Mouse (Mus musculus): ENCODE results near the gene Slc38a6. TPM values are rescaled to one million over a fixed set of nuclear protein-coding genes. Genes with fewer than 3 reads are reported as not detected.

Gene Slc38a6
- polyA plus RNA-seq, 1 experiment from 2014 or later: 15.3 TPM

DNA sequence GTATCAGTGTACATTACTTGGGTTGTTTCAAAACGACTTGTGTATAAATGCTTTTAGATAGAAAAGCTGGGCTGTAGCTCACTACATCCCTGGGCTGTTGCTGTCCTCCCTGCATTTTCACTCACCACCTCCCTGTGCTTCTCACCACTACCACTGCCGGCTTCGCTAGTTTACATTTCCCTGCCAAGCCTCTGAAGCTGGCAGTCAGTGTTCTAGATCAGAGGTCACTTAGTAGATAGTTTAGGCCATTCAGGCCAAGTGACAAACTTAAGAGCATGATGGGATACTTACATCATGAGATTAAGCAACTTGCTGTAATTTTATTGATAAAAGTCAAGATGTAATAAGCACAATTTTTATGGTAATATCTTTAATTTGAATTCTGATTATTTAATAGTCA, 11.7 kb upstream of the Slc38a6 start:
- Histone ChIP-seq H3K4me1 (replicated peaks) (peaks cover 29% of the 10 kb centered on the region), H3K9ac (replicated peaks) (no peak overlapping the region), H3K4me2 (no peak overlapping the region), H3K36me3 (peaks cover 52% of the 10 kb centered on the region), H3K27me3 (no peaks in the 10 kb centered on the region), H3K9me3 (peaks cover 14% of the 10 kb centered on the region; the same call in 1 of the 2 replicates), H3K27ac (no peak overlapping the region), H3K4me3 (replicated peaks) (no peak overlapping the region)
- WGBS: 90% methylated on average over 3 of the region's 3 CpGs
- no peak for ATAC-seq (ENCODE audit: insufficient number of reproducible peaks, insufficient read depth, low FRiP score, low TSS enrichment, low read depth)

DNA sequence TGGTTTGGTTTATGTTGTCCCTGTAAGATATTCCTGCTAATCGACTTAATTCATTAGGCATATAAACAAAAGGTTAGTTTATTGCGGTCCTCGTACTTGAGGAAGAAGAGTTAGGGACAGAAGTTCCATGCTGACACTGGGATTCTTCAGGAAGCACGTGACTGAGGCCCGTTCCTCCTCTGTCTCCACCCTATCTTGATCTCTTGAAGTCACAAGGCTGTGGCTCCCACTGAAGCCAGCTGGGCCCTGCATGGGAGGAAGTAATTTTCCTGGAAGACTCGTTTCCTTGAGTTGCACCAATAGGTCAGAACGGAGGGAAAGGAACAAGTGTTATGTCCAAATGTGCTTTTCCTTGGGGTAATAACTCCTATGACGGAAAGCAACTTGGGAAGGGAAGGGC, 1.0 kb downstream of the Slc38a6 start:
- Histone ChIP-seq H3K4me3 (replicated peaks) (peak overlapping the region; percentile 68), H3K4me2 (peak overlapping the region; percentile 76), H3K9ac (replicated peaks) (peak overlapping the region; percentile 69; the same call in 1 of the 2 replicates)

GRCm38 (mm10) chr12:73288626-73289025, 2.0 kb downstream of the Slc38a6 start:
- no peaks in the 10 kb centered on the region for H3K9me3 ChIP-seq
- peaks cover 29% of the 10 kb centered on the region for H3K4me1 ChIP-seq (replicated peaks)
- WGBS: 91% methylated on average over 3 of the region's 3 CpGs
- H3K4me3 ChIP-seq (replicated peaks): no peak overlapping the region
- peaks cover 17% of the 10 kb centered on the region for H3K36me3 ChIP-seq
- no peaks in the 10 kb centered on the region for H3K27me3 ChIP-seq
- H3K27ac ChIP-seq: no peak overlapping the region
- H3K4me2 ChIP-seq: no peak overlapping the region
- H3K9ac ChIP-seq (replicated peaks): no peak overlapping the region
- ATAC-seq (ENCODE audit: insufficient number of reproducible peaks, insufficient read depth, low FRiP score, low TSS enrichment, low read depth): no peak

More for the DNA sequence above, 1.0 kb downstream of the Slc38a6 start:
- no peak overlapping the region for H3K27ac ChIP-seq
- WGBS: 62% methylated on average over 8 of the region's 8 CpGs
- H3K36me3 ChIP-seq: peaks cover 15% of the 10 kb centered on the region
- H3K9me3 ChIP-seq: no peaks in the 10 kb centered on the region
- no peaks in the 10 kb centered on the region for H3K27me3 ChIP-seq
- H3K4me1 ChIP-seq (replicated peaks): peaks cover 29% of the 10 kb centered on the region
- ATAC-seq (ENCODE audit: insufficient number of reproducible peaks, insufficient read depth, low FRiP score, low TSS enrichment, low read depth): no peak

- H3K4me1 ChIP-seq (replicated peaks): peaks cover 15% of the 10 kb centered on the region
- H3K4me3 ChIP-seq (replicated peaks): no peak overlapping the region
- no peaks in the 10 kb centered on the region for H3K9me3 ChIP-seq
- ATAC-seq (ENCODE audit: insufficient number of reproducible peaks, insufficient read depth, low FRiP score, low TSS enrichment, low read depth): no peak
- H3K27ac ChIP-seq: 0 out of 2 replicates have a peak overlapping the region, but pooled peaks have one; percentile 31
- no peak overlapping the region for H3K9ac ChIP-seq (replicated peaks)
- no peaks in the 10 kb centered on the region for H3K27me3 ChIP-seq
- H3K4me2 ChIP-seq: no peak overlapping the region
- peaks cover 30% of the 10 kb centered on the region for H3K36me3 ChIP-seq
Measured at GRCm38 (mm10) chr12:73294884-73295283, 8.3 kb downstream of the Slc38a6 start.

GRCm38 (mm10) chr12:73295505-73296140, 9.0 kb downstream of the Slc38a6 start:
- H3K4me1 ChIP-seq (replicated peaks): peaks cover 15% of the 10 kb centered on the region
- H3K27ac ChIP-seq: peak overlapping the region; percentile 31; the same call in 1 of the 2 replicates
- H3K36me3 ChIP-seq: peaks cover 38% of the 10 kb centered on the region
- no peak overlapping the region for H3K4me2 ChIP-seq
- H3K9ac ChIP-seq (replicated peaks): no peak overlapping the region
- no peaks in the 10 kb centered on the region for H3K9me3 ChIP-seq
- no peak overlapping the region for H3K4me3 ChIP-seq (replicated peaks)
- no peaks in the 10 kb centered on the region for H3K27me3 ChIP-seq
- 83% methylated on average over 11 of the region's 11 CpGs for whole genome bisulfite sequencing
- no peak for ATAC-seq (ENCODE audit: insufficient number of reproducible peaks, insufficient read depth, low FRiP score, low TSS enrichment, low read depth)

DNA sequence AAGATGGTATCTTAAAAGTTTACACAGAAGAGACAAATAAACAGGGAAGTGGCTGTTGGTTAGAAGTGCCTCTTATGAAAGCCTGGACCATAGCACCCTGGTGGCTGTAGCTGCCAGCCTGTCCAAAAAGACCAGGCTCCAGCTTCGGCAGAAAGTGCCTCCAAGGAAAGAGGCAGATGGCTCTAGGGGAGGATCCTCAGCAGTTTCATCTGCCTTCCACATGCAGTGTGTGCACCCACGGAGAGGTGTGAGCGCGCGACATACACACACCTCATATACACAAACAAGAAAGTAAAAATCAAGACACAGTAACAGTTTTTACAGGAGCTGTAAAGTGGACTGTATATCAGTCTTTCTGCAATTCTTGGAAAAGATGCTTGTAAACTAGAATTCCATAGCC, 12.0 kb downstream of the Slc38a6 start:
- Histone ChIP-seq H3K9me3 (no peaks in the 10 kb centered on the region), H3K27ac (no peak overlapping the region), H3K36me3 (peaks cover 27% of the 10 kb centered on the region), H3K4me3 (replicated peaks) (no peak overlapping the region), H3K4me2 (no peak overlapping the region), H3K4me1 (replicated peaks) (peaks cover 15% of the 10 kb centered on the region), H3K27me3 (no peaks in the 10 kb centered on the region), H3K9ac (replicated peaks) (no peak overlapping the region)
- ATAC-seq (ENCODE audit: insufficient number of reproducible peaks, insufficient read depth, low FRiP score, low TSS enrichment, low read depth): no peak
- 94% methylated on average over 5 of the region's 5 CpGs for WGBS

DNA sequence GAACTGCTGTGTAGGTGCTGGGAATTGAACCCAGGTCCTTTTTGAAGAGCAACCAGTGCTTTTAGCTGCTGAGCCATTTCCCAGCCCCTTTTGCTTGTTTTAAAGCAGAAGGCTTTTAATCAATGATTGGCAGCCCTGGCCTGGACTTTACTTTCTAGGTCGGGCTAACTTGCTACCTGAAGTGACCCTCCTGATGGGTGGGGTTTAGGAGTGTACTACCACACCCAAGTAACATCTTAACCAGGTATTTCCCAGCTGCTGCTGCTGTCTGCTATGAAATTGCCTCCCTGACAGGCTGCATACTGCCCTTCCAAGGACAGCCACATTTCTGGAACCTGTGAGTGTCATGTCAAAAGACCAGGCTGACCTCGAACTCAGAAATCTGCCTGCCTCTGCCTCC, 14.0 kb downstream of the Slc38a6 start:
- H3K4me2 ChIP-seq: no peak overlapping the region
- no peak overlapping the region for H3K9ac ChIP-seq (replicated peaks)
- no peak overlapping the region for H3K4me3 ChIP-seq (replicated peaks)
- no peaks in the 10 kb centered on the region for H3K9me3 ChIP-seq
- no peaks in the 10 kb centered on the region for H3K27me3 ChIP-seq
- H3K4me1 ChIP-seq (replicated peaks): peaks cover 10% of the 10 kb centered on the region
- 87% methylated on average over 2 of the region's 2 CpGs for WGBS
- no peak overlapping the region for H3K27ac ChIP-seq
- no peak for ATAC-seq (ENCODE audit: insufficient number of reproducible peaks, insufficient read depth, low FRiP score, low TSS enrichment, low read depth)
- H3K36me3 ChIP-seq: peaks cover 18% of the 10 kb centered on the region

GRCm38 (mm10) chr12:73304636-73305035, 18.1 kb downstream of the Slc38a6 start:
- no peak overlapping the region for H3K9ac ChIP-seq (replicated peaks)
- 79% methylated on average over 4 of the region's 4 CpGs for WGBS
- ATAC-seq (ENCODE audit: insufficient number of reproducible peaks, insufficient read depth, low FRiP score, low TSS enrichment, low read depth): no peak

DNA sequence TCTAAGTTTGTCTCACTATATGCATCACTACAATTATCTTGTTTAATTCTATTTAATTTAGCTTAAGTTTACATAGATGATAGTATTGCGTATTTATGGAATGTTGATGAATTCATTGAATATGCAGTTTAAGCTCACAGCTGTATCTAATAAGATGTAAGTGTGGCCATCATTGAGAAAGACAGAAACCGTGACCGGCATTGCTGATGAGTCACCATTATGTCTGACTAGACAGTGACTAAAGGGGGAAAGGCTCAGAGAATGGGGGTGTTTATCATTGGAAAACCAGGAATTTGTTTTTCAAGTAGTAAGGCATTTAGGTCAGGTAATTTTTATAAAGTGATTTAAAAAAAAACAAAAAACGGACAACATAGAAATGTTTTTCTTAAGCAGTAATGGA, 21.2 kb downstream of the Slc38a6 start:
- Histone ChIP-seq H3K9me3 (no peaks in the 10 kb centered on the region), H3K9ac (replicated peaks) (no peak overlapping the region), H3K27ac (no peak overlapping the region), H3K27me3 (no peaks in the 10 kb centered on the region), H3K4me3 (replicated peaks) (no peak overlapping the region), H3K4me1 (replicated peaks) (no peaks in the 10 kb centered on the region; the same call in 1 of the 2 replicates), H3K4me2 (no peak overlapping the region), H3K36me3 (no peaks in the 10 kb centered on the region; the same call in 1 of the 2 replicates)
- ATAC-seq (ENCODE audit: insufficient number of reproducible peaks, insufficient read depth, low FRiP score, low TSS enrichment, low read depth): no peak
- WGBS: 92% methylated on average over 4 of the region's 4 CpGs

More at GRCm38 (mm10) chr12:73304636-73305035, 18.1 kb downstream of the Slc38a6 start:
- no peak overlapping the region for H3K4me2 ChIP-seq
- H3K4me3 ChIP-seq (replicated peaks): no peak overlapping the region
- no peaks in the 10 kb centered on the region for H3K9me3 ChIP-seq
- no peak overlapping the region for H3K27ac ChIP-seq
- peaks cover 11% of the 10 kb centered on the region for H3K36me3 ChIP-seq
- no peaks in the 10 kb centered on the region for H3K27me3 ChIP-seq
- no peaks in the 10 kb centered on the region; the same call in 1 of the 2 replicates for H3K4me1 ChIP-seq (replicated peaks)

- no peak overlapping the region for H3K4me3 ChIP-seq (replicated peaks)
- no peaks in the 10 kb centered on the region for H3K27me3 ChIP-seq
- H3K9ac ChIP-seq (replicated peaks): no peak overlapping the region
- 70% methylated on average over 2 of the region's 2 CpGs for WGBS
- ATAC-seq (ENCODE audit: insufficient number of reproducible peaks, insufficient read depth, low FRiP score, low TSS enrichment, low read depth): no peak
- no peak overlapping the region for H3K27ac ChIP-seq
- no peaks in the 10 kb centered on the region; the same call in 1 of the 2 replicates for H3K4me1 ChIP-seq (replicated peaks)
- no peaks in the 10 kb centered on the region; the same call in 1 of the 2 replicates for H3K36me3 ChIP-seq
- no peaks in the 10 kb centered on the region for H3K9me3 ChIP-seq
- no peak overlapping the region for H3K4me2 ChIP-seq
Measured at GRCm38 (mm10) chr12:73308711-73309110, 22.1 kb downstream of the Slc38a6 start.

DNA sequence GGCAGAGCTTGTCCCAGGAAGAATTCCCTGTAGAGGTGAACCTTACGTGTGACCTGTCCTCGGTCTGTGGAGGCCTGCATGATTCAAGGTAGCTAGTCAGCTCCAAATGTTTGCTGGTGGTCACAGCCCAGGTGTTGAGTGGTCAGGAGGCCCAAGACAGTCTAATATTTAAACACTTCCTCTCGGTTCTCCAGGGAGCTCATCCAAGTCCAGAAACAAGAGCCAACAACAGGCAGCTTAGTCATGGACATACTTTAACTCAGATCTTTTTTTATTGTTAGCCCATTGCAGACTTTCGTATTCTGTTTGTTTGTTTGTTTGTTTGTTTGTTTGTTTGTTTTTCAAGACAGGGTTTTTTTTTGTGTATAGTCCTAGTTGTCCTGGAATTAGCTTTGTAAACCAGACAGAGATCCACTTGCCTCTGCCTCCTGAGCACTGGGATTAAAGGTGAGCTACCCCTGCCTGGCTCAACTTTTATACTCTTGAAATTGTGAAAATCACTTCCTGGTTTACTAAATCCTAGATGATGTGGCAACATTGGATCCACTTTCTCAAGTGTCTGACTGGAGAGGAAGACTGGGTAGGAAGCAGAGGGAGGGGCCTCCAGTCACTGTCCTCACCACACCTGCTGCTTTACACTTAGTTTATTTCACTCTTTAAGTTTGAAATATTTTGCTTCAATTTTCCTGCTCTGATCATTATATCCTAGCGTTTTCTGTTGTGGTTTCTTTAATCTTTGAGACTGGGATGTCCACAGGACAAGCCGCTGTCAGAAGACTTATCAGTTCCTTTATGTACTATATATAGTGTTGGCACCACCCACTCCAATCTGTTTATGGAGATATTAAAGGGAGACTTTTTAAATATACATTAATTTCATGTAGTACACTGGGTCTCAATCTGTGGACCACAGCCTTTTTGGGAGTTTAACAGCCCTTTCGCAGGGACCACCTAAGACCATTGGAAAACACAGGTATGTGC, 31.4 kb downstream of the Slc38a6 start:
- Histone ChIP-seq H3K36me3 (peaks cover 9% of the 10 kb centered on the region), H3K27ac (no peak overlapping the region), H3K27me3 (no peaks in the 10 kb centered on the region), H3K4me3 (replicated peaks) (no peak overlapping the region), H3K9ac (replicated peaks) (no peak overlapping the region), H3K4me2 (no peak overlapping the region), H3K4me1 (replicated peaks) (0 out of 2 replicates have a peak, but pooled peaks cover 3% of the 10 kb centered on the region), H3K9me3 (no peaks in the 10 kb centered on the region)
- 89% methylated on average over 7 of the region's 7 CpGs for WGBS
- ATAC-seq (ENCODE audit: insufficient number of reproducible peaks, insufficient read depth, low FRiP score, low TSS enrichment, low read depth): no peak

All from limb, embryonic 12.5 days (tissue).